In the genomic region with DNA sequence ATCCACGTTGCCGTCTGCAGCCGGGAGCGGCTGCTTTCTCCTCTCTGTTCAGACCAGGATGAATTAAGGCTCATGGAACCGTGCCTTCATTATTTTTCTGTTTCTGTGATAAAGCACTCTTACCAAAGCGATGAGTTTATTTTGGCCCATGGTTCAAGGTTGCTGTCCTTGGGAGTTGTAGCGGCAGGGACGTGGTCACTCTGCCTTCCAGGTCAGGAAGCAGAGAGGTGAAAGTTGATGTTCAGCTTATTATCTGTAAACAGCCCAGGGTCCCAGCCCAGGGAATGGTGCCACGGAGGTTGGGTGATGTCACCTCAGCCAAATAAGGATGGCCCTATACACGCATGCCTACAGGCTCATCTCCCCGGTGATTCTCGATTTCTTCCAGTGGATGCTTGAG, we compare ENCODE assay signal across 15 mouse cellular contexts.
DNase-seq lines count a peak whose midpoint lies in the region; ATAC-seq lines count a peak whose summit lies in the region.
"Had no signal": no experiment of that assay in that cellular context is flagged by ENCODE, and none has a peak within 500 bp of the region (broad histone marks: within the 10 kb centered on the region; RNA-seq: fewer than 3 reads in every experiment).

No protein-coding gene starts in this region.

- no peak overlapping the region for H3K4me3 ChIP-seq in liver, embryonic 12.5 days
- H3K4me3 ChIP-seq in liver, embryonic 11.5 days (ENCODE audit: low read depth, low read length), result no peak overlapping the region
- no peak overlapping the region for H3K4me3 ChIP-seq in liver, embryonic 15.5 days (replicated peaks)
- H3K4me3 ChIP-seq in hindbrain, embryonic 14.5 days (replicated peaks; ENCODE audit: low read length), result no peak overlapping the region
- H3K4me3 ChIP-seq: hindbrain, embryonic 15.5 days had no signal

- no peaks in the 10 kb centered on the region for H3K27me3 ChIP-seq in liver, embryonic 12.5 days (replicated peaks)
- no peaks in the 10 kb centered on the region for H3K27me3 ChIP-seq in liver, embryonic 11.5 days (replicated peaks; ENCODE audit: control insufficient read depth, insufficient read depth, low read length)
- H3K27me3 ChIP-seq in liver, embryonic 15.5 days, result no peaks in the 10 kb centered on the region
- H3K27me3 ChIP-seq in hindbrain, embryonic 14.5 days (ENCODE audit: control insufficient read depth, insufficient read depth, low read length), result no peaks in the 10 kb centered on the region
- H3K27me3 ChIP-seq: hindbrain, embryonic 15.5 days had no signal

- no peak for ATAC-seq in liver, embryonic 12.5 days
- no peak for ATAC-seq in liver, embryonic 11.5 days (replicated peaks; ENCODE audit: low FRiP score)
- ATAC-seq in liver, embryonic 15.5 days (ENCODE audit: insufficient read depth), result no peak
- no peak for ATAC-seq in hindbrain, embryonic 14.5 days (ENCODE audit: low FRiP score)
- ATAC-seq: activated CD4-positive, CD25-positive, alpha-beta regulatory T cell, adult 4 months; CD4-positive, CD25-positive, alpha-beta regulatory T cell, adult 4 months; forebrain, embryonic 14.5 days had no signal

- DNase-seq in liver, embryonic 11.5 days (ENCODE audit: low spot score), result no peak
- peak; percentile 46 for DNase-seq in adrenal gland, postnatal 25 days
- no peak for DNase-seq in layer of hippocampus, adult 11-12 months (ENCODE audit: low spot score)
- no peak for DNase-seq in hindbrain, embryonic 14.5 days (ENCODE audit: low spot score)
- no peak for DNase-seq in right cerebral cortex, postnatal 4 days
- DNase-seq: cerebellum, adult 9-11 months; embryo, embryonic 11 days; retina, postnatal 1 day had no signal

- H3K4me2 ChIP-seq in liver, embryonic 12.5 days, result peak overlapping the region; percentile 46; the same call in 1 of the 2 replicates
- no peak overlapping the region; the same call in 1 of the 2 replicates for H3K4me2 ChIP-seq in liver, embryonic 11.5 days
- H3K4me2 ChIP-seq in liver, embryonic 15.5 days, result peak overlapping the region; percentile 49
- no peak overlapping the region for H3K4me2 ChIP-seq in hindbrain, embryonic 14.5 days (replicated peaks)
- H3K4me2 ChIP-seq: hindbrain, embryonic 15.5 days; midbrain, embryonic 11.5 days had no signal

- H3K36me3 ChIP-seq in liver, embryonic 12.5 days, result no peaks in the 10 kb centered on the region
- H3K36me3 ChIP-seq in liver, embryonic 11.5 days (ENCODE audit: control insufficient read depth, insufficient read depth, low read length), result no peaks in the 10 kb centered on the region
- 0 out of 2 replicates have a peak, but pooled peaks cover 2% of the 10 kb centered on the region for H3K36me3 ChIP-seq in liver, embryonic 15.5 days (replicated peaks)
- H3K36me3 ChIP-seq in hindbrain, embryonic 14.5 days (replicated peaks; ENCODE audit: control insufficient read depth, insufficient read depth), result no peaks in the 10 kb centered on the region
- H3K36me3 ChIP-seq: hindbrain, embryonic 15.5 days had no signal

- H3K27ac ChIP-seq in liver, embryonic 12.5 days, result peak overlapping the region; percentile 10; the same call in 1 of the 2 replicates
- H3K27ac ChIP-seq in liver, embryonic 11.5 days (ENCODE audit: low read depth, low read length), result no peak overlapping the region
- H3K27ac ChIP-seq in liver, embryonic 15.5 days (replicated peaks), result peak overlapping the region; percentile 84
- no peak overlapping the region for H3K27ac ChIP-seq in hindbrain, embryonic 14.5 days
- H3K27ac ChIP-seq: hindbrain, embryonic 15.5 days had no signal

- H3K4me1 ChIP-seq in liver, embryonic 12.5 days, result peaks cover 95% of the 10 kb centered on the region
- H3K4me1 ChIP-seq in liver, embryonic 11.5 days (replicated peaks; ENCODE audit: control insufficient read depth, insufficient read depth, low read length), result peaks cover 70% of the 10 kb centered on the region
- peaks cover 97% of the 10 kb centered on the region for H3K4me1 ChIP-seq in liver, embryonic 15.5 days (replicated peaks)
- H3K4me1 ChIP-seq in hindbrain, embryonic 14.5 days (replicated peaks; ENCODE audit: control insufficient read depth, insufficient read depth, low read length), result peaks cover 12% of the 10 kb centered on the region

- no peak overlapping the region for H3K9ac ChIP-seq in liver, embryonic 12.5 days
- H3K9ac ChIP-seq in liver, embryonic 11.5 days (ENCODE audit: low read depth, low read length), result no peak overlapping the region
- H3K9ac ChIP-seq in liver, embryonic 15.5 days, result no peak overlapping the region
- no peak overlapping the region for H3K9ac ChIP-seq in hindbrain, embryonic 14.5 days
- H3K9ac ChIP-seq: hindbrain, embryonic 15.5 days had no signal

- H3K9me3 ChIP-seq in liver, embryonic 12.5 days (replicated peaks), result no peaks in the 10 kb centered on the region
- no peaks in the 10 kb centered on the region for H3K9me3 ChIP-seq in liver, embryonic 11.5 days (ENCODE audit: control insufficient read depth, low read length)
- H3K9me3 ChIP-seq in liver, embryonic 15.5 days (replicated peaks), result no peaks in the 10 kb centered on the region
- H3K9me3 ChIP-seq in hindbrain, embryonic 14.5 days (ENCODE audit: control insufficient read depth, low read length), result no peaks in the 10 kb centered on the region
- H3K9me3 ChIP-seq: hindbrain, embryonic 15.5 days had no signal

- WGBS in liver, embryonic 12.5 days (ENCODE audit: insufficient replicate concordance), result 81% methylated on average over 12 of the region's 12 CpGs
- WGBS in liver, embryonic 11.5 days, result 79% methylated on average over 12 of the region's 12 CpGs
- WGBS in liver, embryonic 15.5 days (ENCODE audit: insufficient replicate concordance), result 78% methylated on average over 12 of the region's 12 CpGs
- WGBS in hindbrain, embryonic 14.5 days, result 92% methylated on average over 12 of the region's 12 CpGs

Comparison
In these comparisons a context has a peak if more than half of its experiments do, and no peak if none do; other contexts are left out.
1. H3K27ac ChIP-seq: peak in liver, embryonic 12.5 days (single experiment) and liver, embryonic 15.5 days (single experiment); none in liver, embryonic 11.5 days (single experiment) and hindbrain, embryonic 14.5 days (single experiment).
2. H3K4me2 ChIP-seq: peak in liver, embryonic 12.5 days (single experiment) and liver, embryonic 15.5 days (single experiment); none in liver, embryonic 11.5 days (single experiment) and hindbrain, embryonic 14.5 days (single experiment).